Comparison of ENCODE assay signal across 11 mouse cellular contexts in genomic region chr3:141476670-141477069, GRCm38 (mm10). TPM values are rescaled to one million over a fixed set of nuclear protein-coding genes. Genes with fewer than 3 reads are reported as not detected.
DNase-seq lines count a peak whose midpoint lies in the region; ATAC-seq lines count a peak whose summit lies in the region.
"Had no signal": no experiment of that assay in that cellular context is flagged by ENCODE, and none has a peak within 500 bp of the region (broad histone marks: within the 10 kb centered on the region; RNA-seq: fewer than 3 reads in every experiment).

No protein-coding gene starts in this region.

- 5% methylated on average over 3 of the region's 3 CpGs for WGBS in heart, embryonic 11.5 days (ENCODE audit: insufficient replicate concordance)
- WGBS in neural tube, embryonic 11.5 days, result 28% methylated on average over 3 of the region's 3 CpGs
- 16% methylated on average over 3 of the region's 3 CpGs for WGBS in kidney, embryonic 14.5 days
- WGBS in stomach, embryonic 15.5 days, result 39% methylated on average over 3 of the region's 3 CpGs

- no peak overlapping the region for H3K4me2 ChIP-seq in heart, embryonic 11.5 days
- no peak overlapping the region for H3K4me2 ChIP-seq in neural tube, embryonic 11.5 days (ENCODE audit: low read depth)
- H3K4me2 ChIP-seq in kidney, embryonic 14.5 days (replicated peaks; ENCODE audit: low read depth, low read length), result no peak overlapping the region
- no peak overlapping the region for H3K4me2 ChIP-seq in stomach, embryonic 15.5 days
- H3K4me2 ChIP-seq: forebrain, embryonic 13.5 days had no signal

- DNase-seq in heart, postnatal 25 days (ENCODE audit: low spot score), result no peak
- DNase-seq in neural tube, embryonic 11.5 days (ENCODE audit: low spot score), result peak; percentile 47
- DNase-seq in neural tube, embryonic 10.5 days (ENCODE audit: extremely low spot score, low spot score), result no peak
- no peak for DNase-seq in cerebellum, adult 9-10 months
- DNase-seq: cerebellum, adult 9-11 months; thymus, adult 2 months had no signal

- H3K36me3 ChIP-seq in heart, embryonic 11.5 days (ENCODE audit: control insufficient read depth, insufficient read depth, low read length), result no peaks in the 10 kb centered on the region
- no peaks in the 10 kb centered on the region for H3K36me3 ChIP-seq in neural tube, embryonic 11.5 days (ENCODE audit: control insufficient read depth, insufficient read depth, low read length)
- no peaks in the 10 kb centered on the region for H3K36me3 ChIP-seq in kidney, embryonic 14.5 days (ENCODE audit: control insufficient read depth, insufficient read depth, low read length)
- H3K36me3 ChIP-seq in stomach, embryonic 15.5 days, result no peaks in the 10 kb centered on the region

- peaks cover 4% of the 10 kb centered on the region; the same call in 1 of the 2 replicates for H3K4me1 ChIP-seq in heart, embryonic 11.5 days (ENCODE audit: control insufficient read depth, insufficient read depth, low read length)
- 0 out of 2 replicates have a peak, but pooled peaks cover 7% of the 10 kb centered on the region for H3K4me1 ChIP-seq in neural tube, embryonic 11.5 days (ENCODE audit: control insufficient read depth, insufficient read depth, low read length)
- H3K4me1 ChIP-seq in kidney, embryonic 14.5 days (ENCODE audit: control insufficient read depth, insufficient read depth, low read length), result peaks cover 23% of the 10 kb centered on the region
- H3K4me1 ChIP-seq in stomach, embryonic 15.5 days, result no peaks in the 10 kb centered on the region
- H3K4me1 ChIP-seq: forebrain, embryonic 13.5 days had no signal

- peak; percentile 57; the same call in 1 of the 2 replicates for ATAC-seq in heart, embryonic 11.5 days (replicated peaks; ENCODE audit: insufficient number of reproducible peaks, low FRiP score, low TSS enrichment)
- peak; percentile 31; the same call in 1 of the 2 replicates for ATAC-seq in neural tube, embryonic 11.5 days (ENCODE audit: insufficient read depth, low FRiP score, low TSS enrichment)
- ATAC-seq in kidney, embryonic 14.5 days (ENCODE audit: low FRiP score, low TSS enrichment), result peak; percentile 83
- ATAC-seq in stomach, embryonic 15.5 days (ENCODE audit: insufficient read depth, low FRiP score, low read depth), result peak; percentile 58; the same call in 1 of the 2 replicates
- no peak for ATAC-seq in monocyte, adult 5-6 weeks (replicated peaks; ENCODE audit: insufficient number of reproducible peaks, low FRiP score, low TSS enrichment, poor library complexity, severe bottlenecking)
- ATAC-seq: forebrain, embryonic 13.5 days had no signal

- H3K9ac ChIP-seq in heart, embryonic 11.5 days (ENCODE audit: low read depth, low read length), result no peak overlapping the region
- H3K9ac ChIP-seq in neural tube, embryonic 11.5 days (ENCODE audit: low read length), result no peak overlapping the region
- H3K9ac ChIP-seq in kidney, embryonic 14.5 days (ENCODE audit: low read depth, low read length), result no peak overlapping the region
- no peak overlapping the region for H3K9ac ChIP-seq in stomach, embryonic 15.5 days
- H3K9ac ChIP-seq: forebrain, embryonic 13.5 days had no signal

- H3K9me3 ChIP-seq in heart, embryonic 11.5 days (replicated peaks; ENCODE audit: control insufficient read depth, low read length), result no peaks in the 10 kb centered on the region
- H3K9me3 ChIP-seq in neural tube, embryonic 11.5 days (ENCODE audit: control insufficient read depth, low read length), result no peaks in the 10 kb centered on the region
- no peaks in the 10 kb centered on the region for H3K9me3 ChIP-seq in kidney, embryonic 14.5 days (ENCODE audit: control insufficient read depth, low read length)
- no peaks in the 10 kb centered on the region for H3K9me3 ChIP-seq in stomach, embryonic 15.5 days
- H3K9me3 ChIP-seq: forebrain, embryonic 13.5 days had no signal

- no peaks in the 10 kb centered on the region for H3K27me3 ChIP-seq in heart, embryonic 11.5 days (ENCODE audit: control insufficient read depth, insufficient read depth, low read length)
- no peaks in the 10 kb centered on the region for H3K27me3 ChIP-seq in neural tube, embryonic 11.5 days (ENCODE audit: control insufficient read depth, insufficient read depth, low read length)
- H3K27me3 ChIP-seq in kidney, embryonic 14.5 days (ENCODE audit: control insufficient read depth, insufficient read depth, low read length), result no peaks in the 10 kb centered on the region
- no peaks in the 10 kb centered on the region for H3K27me3 ChIP-seq in stomach, embryonic 15.5 days (replicated peaks)
- H3K27me3 ChIP-seq: forebrain, embryonic 13.5 days had no signal

- no peak overlapping the region for H3K27ac ChIP-seq in heart, embryonic 11.5 days (ENCODE audit: low read depth, low read length)
- H3K27ac ChIP-seq in neural tube, embryonic 11.5 days (ENCODE audit: low read depth, low read length), result no peak overlapping the region
- peak overlapping the region; percentile 48; the same call in 1 of the 2 replicates for H3K27ac ChIP-seq in kidney, embryonic 14.5 days (ENCODE audit: low read depth, low read length)
- no peak overlapping the region for H3K27ac ChIP-seq in stomach, embryonic 15.5 days
- H3K27ac ChIP-seq: forebrain, embryonic 13.5 days had no signal

- no peak overlapping the region for H3K4me3 ChIP-seq in heart, embryonic 11.5 days (ENCODE audit: low read depth, low read length)
- no peak overlapping the region for H3K4me3 ChIP-seq in neural tube, embryonic 11.5 days (ENCODE audit: low read depth, low read length)
- no peak overlapping the region for H3K4me3 ChIP-seq in kidney, embryonic 14.5 days (ENCODE audit: low read length)
- H3K4me3 ChIP-seq in stomach, embryonic 15.5 days (replicated peaks), result no peak overlapping the region
- H3K4me3 ChIP-seq: forebrain, embryonic 13.5 days had no signal

- intact Hi-C loops in heart, postnatal 25 days (cut with DNase I), result no loop called here

RNA-seq across cellular contexts. Expression of gene Unc5c, which starts 11.7 kb away (rescaled TPM):
- polyA plus RNA-seq in heart, embryonic 11.5 days (2014; fragmentation: Nextera tagmentation; extraction: Ambion mirVana), result 7.0 and 11.2 TPM in 2 replicates
- total RNA-seq in heart, postnatal 25 days (2021), result under 1 TPM; 0.16 to 0.25 TPM
- 15.1 and 17.5 TPM in 2 replicates for polyA plus RNA-seq in neural tube, embryonic 11.5 days (2014; fragmentation: Nextera tagmentation; extraction: Ambion mirVana)
- polyA plus RNA-seq in kidney, embryonic 14.5 days (2014; fragmentation: Nextera tagmentation; extraction: Ambion mirVana), result 38.6 and 39.3 TPM in 2 replicates
- polyA plus RNA-seq in stomach, embryonic 15.5 days (2015; fragmentation: Nextera tagmentation; extraction: Ambion mirVana), result 7.0 and 9.1 TPM in 2 replicates
- total RNA-seq in monocyte, adult 5-6 weeks (2017), result 0.85 to 2.8 TPM in 2 of 3 replicates, not detected in the other
